In genomic region chr2:28930571-28930970, GRCm38 (mm10) we compare ENCODE assay signal across 25 mouse cellular contexts. TPM values are rescaled to one million over a fixed set of nuclear protein-coding genes. Genes with fewer than 3 reads are reported as not detected.
DNase-seq lines count a peak whose midpoint lies in the region; ATAC-seq and TF ChIP-seq lines count a peak whose summit lies in the region.
"Had no signal": no experiment of that assay in that cellular context is flagged by ENCODE, and none has a peak within 500 bp of the region (broad histone marks: within the 10 kb centered on the region; RNA-seq: fewer than 3 reads in every experiment).

No protein-coding gene starts in this region.

- TF ChIP-seq CTCF in intestine, postnatal 0 days (IDR thresholded peaks at IDR 0.05; ENCODE audit: low read depth), result peak; percentile 32; the same call in 1 of the 2 replicates
- TF ChIP-seq CTCF in lung, embryonic 14.5 days (IDR thresholded peaks at IDR 0.05; ENCODE audit: low read depth), result peak; percentile 53
- TF ChIP-seq CTCF in lung, adult 2 months (IDR thresholded peaks at IDR 0.05; ENCODE audit: insufficient read depth, low read length), result no peak
- peak; percentile 66 for TF ChIP-seq CTCF in E14TG2a.4 (conservative IDR thresholded peaks at IDR 0.05; ENCODE audit: low read length)

- H3K27ac ChIP-seq in intestine, postnatal 0 days (ENCODE audit: low read depth, low read length), result no peak overlapping the region
- no peak overlapping the region for H3K27ac ChIP-seq in intestine, embryonic 15.5 days
- no peak overlapping the region for H3K27ac ChIP-seq in lung, embryonic 14.5 days (ENCODE audit: low read depth)
- H3K27ac ChIP-seq in midbrain, embryonic 15.5 days, result no peak overlapping the region
- H3K27ac ChIP-seq: embryonic facial prominence, embryonic 13.5 days; limb, embryonic 10.5 days; liver, embryonic 15.5 days; neural tube, embryonic 12.5 days had no signal

- no peak overlapping the region for H3K4me3 ChIP-seq in intestine, postnatal 0 days (ENCODE audit: low read depth, low read length)
- no peak overlapping the region for H3K4me3 ChIP-seq in intestine, embryonic 15.5 days (replicated peaks)
- no peak overlapping the region for H3K4me3 ChIP-seq in lung, embryonic 14.5 days (ENCODE audit: low read depth, low read length)
- H3K4me3 ChIP-seq in lung, adult 2 months (replicated peaks; ENCODE audit: extremely low read depth, low read depth, low read length), result no peak overlapping the region
- H3K4me3 ChIP-seq in E14TG2a.4 (replicated peaks; ENCODE audit: low read length), result no peak overlapping the region
- no peak overlapping the region for H3K4me3 ChIP-seq in midbrain, embryonic 15.5 days
- H3K4me3 ChIP-seq: embryonic facial prominence, embryonic 13.5 days; limb, embryonic 10.5 days; liver, embryonic 15.5 days; neural tube, embryonic 12.5 days had no signal

- WGBS in intestine, postnatal 0 days, result 91% methylated on average over 3 of the region's 3 CpGs
- 85% methylated on average over 3 of the region's 3 CpGs for WGBS in intestine, embryonic 15.5 days
- WGBS in lung, embryonic 14.5 days, result 86% methylated on average over 3 of the region's 3 CpGs
- WGBS in lung, adult 2 months, result 85% methylated on average over 3 of the region's 3 CpGs
- WGBS in midbrain, embryonic 15.5 days, result 96% methylated on average over 3 of the region's 3 CpGs

- DNase-seq in lung, embryonic 14.5 days, result no peak
- DNase-seq in lung, adult 2 months, result no peak
- DNase-seq in ZHBTc4 (ENCODE audit: low read depth, low spot score), result peak; percentile 62
- DNase-seq: adrenal gland, adult 8-10 months; cerebellum, adult 9-11 months; heart, postnatal 4 days; kidney, adult 8-10 months; kidney, postnatal 36 days; thymus, adult 18-20 months; thymus, postnatal 4 days had no signal

- H3K36me3 ChIP-seq in intestine, postnatal 0 days (ENCODE audit: control insufficient read depth, insufficient read depth), result no peaks in the 10 kb centered on the region
- H3K36me3 ChIP-seq in intestine, embryonic 15.5 days, result no peaks in the 10 kb centered on the region
- no peaks in the 10 kb centered on the region for H3K36me3 ChIP-seq in lung, embryonic 14.5 days (ENCODE audit: insufficient read depth)
- H3K36me3 ChIP-seq in E14TG2a.4 (ENCODE audit: insufficient read depth, low read length), result no peaks in the 10 kb centered on the region
- H3K36me3 ChIP-seq in midbrain, embryonic 15.5 days (replicated peaks), result no peaks in the 10 kb centered on the region
- H3K36me3 ChIP-seq: embryonic facial prominence, embryonic 13.5 days; limb, embryonic 10.5 days; liver, embryonic 15.5 days; neural tube, embryonic 12.5 days had no signal

- no peaks in the 10 kb centered on the region for H3K9me3 ChIP-seq in intestine, postnatal 0 days (ENCODE audit: control insufficient read depth)
- H3K9me3 ChIP-seq in intestine, embryonic 15.5 days, result no peaks in the 10 kb centered on the region
- H3K9me3 ChIP-seq in lung, embryonic 14.5 days (ENCODE audit: low read depth, low read length), result no peaks in the 10 kb centered on the region
- H3K9me3 ChIP-seq in E14TG2a.4 (ENCODE audit: low read length), result no peaks in the 10 kb centered on the region
- no peaks in the 10 kb centered on the region for H3K9me3 ChIP-seq in midbrain, embryonic 15.5 days
- H3K9me3 ChIP-seq: embryonic facial prominence, embryonic 13.5 days; limb, embryonic 10.5 days; liver, embryonic 15.5 days; neural tube, embryonic 12.5 days had no signal

- H3K9ac ChIP-seq in intestine, postnatal 0 days (ENCODE audit: low read depth, low read length), result no peak overlapping the region
- no peak overlapping the region for H3K9ac ChIP-seq in intestine, embryonic 15.5 days
- H3K9ac ChIP-seq in lung, embryonic 14.5 days, result no peak overlapping the region
- H3K9ac ChIP-seq in midbrain, embryonic 15.5 days, result no peak overlapping the region
- H3K9ac ChIP-seq: embryonic facial prominence, embryonic 13.5 days; liver, embryonic 15.5 days; neural tube, embryonic 12.5 days had no signal

- no peaks in the 10 kb centered on the region for H3K4me1 ChIP-seq in intestine, postnatal 0 days (replicated peaks; ENCODE audit: control insufficient read depth, insufficient read depth, low read length)
- no peaks in the 10 kb centered on the region for H3K4me1 ChIP-seq in intestine, embryonic 15.5 days (replicated peaks)
- H3K4me1 ChIP-seq in lung, embryonic 14.5 days (ENCODE audit: insufficient read depth), result no peaks in the 10 kb centered on the region
- H3K4me1 ChIP-seq in lung, adult 2 months (ENCODE audit: control insufficient read depth, insufficient read depth, low read length), result no peaks in the 10 kb centered on the region
- no peaks in the 10 kb centered on the region for H3K4me1 ChIP-seq in E14TG2a.4 (replicated peaks; ENCODE audit: low read depth, low read length)
- no peaks in the 10 kb centered on the region for H3K4me1 ChIP-seq in midbrain, embryonic 15.5 days
- H3K4me1 ChIP-seq: embryonic facial prominence, embryonic 13.5 days; limb, embryonic 10.5 days; liver, embryonic 15.5 days; neural tube, embryonic 12.5 days had no signal

- H3K27me3 ChIP-seq in intestine, postnatal 0 days (replicated peaks; ENCODE audit: control insufficient read depth, insufficient read depth, low read length), result no peaks in the 10 kb centered on the region
- H3K27me3 ChIP-seq in intestine, embryonic 15.5 days (replicated peaks), result no peaks in the 10 kb centered on the region
- no peaks in the 10 kb centered on the region for H3K27me3 ChIP-seq in lung, embryonic 14.5 days (ENCODE audit: insufficient read depth, low read length)
- no peaks in the 10 kb centered on the region for H3K27me3 ChIP-seq in E14TG2a.4 (ENCODE audit: insufficient read depth, low read length)
- peaks cover 7% of the 10 kb centered on the region; the same call in 1 of the 2 replicates for H3K27me3 ChIP-seq in midbrain, embryonic 15.5 days (replicated peaks)

- no peak for TF ChIP-seq POLR2A in lung, adult 2 months (IDR thresholded peaks at IDR 0.05; ENCODE audit: borderline replicate concordance, extremely low read depth, low read depth, low read length)

- ATAC-seq in intestine, postnatal 0 days, result no peak
- no peak for ATAC-seq in intestine, embryonic 15.5 days
- ATAC-seq in lung, embryonic 14.5 days (ENCODE audit: insufficient read depth), result no peak
- no peak for ATAC-seq in megakaryocyte-erythroid progenitor cell, adult 5-6 weeks (replicated peaks; ENCODE audit: low FRiP score, low TSS enrichment, poor library complexity, severe bottlenecking)
- ATAC-seq in midbrain, embryonic 15.5 days (replicated peaks), result no peak
- ATAC-seq: forebrain, embryonic 16.5 days; hindbrain, embryonic 16.5 days had no signal

- no peak overlapping the region for H3K4me2 ChIP-seq in intestine, postnatal 0 days (replicated peaks; ENCODE audit: low read depth)
- H3K4me2 ChIP-seq in intestine, embryonic 15.5 days (replicated peaks), result no peak overlapping the region
- H3K4me2 ChIP-seq in lung, embryonic 14.5 days, result no peak overlapping the region
- H3K4me2 ChIP-seq in midbrain, embryonic 15.5 days, result no peak overlapping the region
- H3K4me2 ChIP-seq: embryonic facial prominence, embryonic 13.5 days; liver, embryonic 15.5 days; neural tube, embryonic 12.5 days had no signal

RNA-seq across cellular contexts. Expression of gene Barhl1, which starts 14.1 kb away (rescaled TPM):
- not detected in 2 replicates for polyA plus RNA-seq in intestine, postnatal 0 days (2015; fragmentation: Nextera tagmentation; extraction: Ambion mirVana)
- 0.06 TPM in 1 of 2 replicates, not detected in the other for polyA plus RNA-seq in intestine, embryonic 15.5 days (2015; fragmentation: Nextera tagmentation; extraction: Ambion mirVana)
- not detected in 2 replicates for polyA plus RNA-seq in lung, embryonic 14.5 days (2014; fragmentation: Nextera tagmentation; extraction: Ambion mirVana)
- polyA plus RNA-seq in lung, adult 2 months (2012; rRNA removed), result 0.58 and 0.70 TPM in 2 replicates
- 0.27 TPM in 1 of 2 replicates, not detected in the other for total RNA-seq in megakaryocyte-erythroid progenitor cell, adult 5-6 weeks (2014; fragmentation: Nextera tagmentation)
- not detected in 2 replicates for total RNA-seq in megakaryocyte-erythroid progenitor cell, adult 5-6 weeks (2017)
- polyA plus RNA-seq in midbrain, embryonic 15.5 days (2015; fragmentation: Nextera tagmentation; extraction: Ambion mirVana), result 53.5 and 77.8 TPM in 2 replicates
- total RNA-seq: adrenal gland, adult 8-10 months; gastrocnemius, adult 18-20 months; gastrocnemius, postnatal 4 days; heart, postnatal 4 days had no signal
- polyA plus RNA-seq: embryonic facial prominence, embryonic 13.5 days; heart, embryonic 14.5 days; limb, embryonic 10.5 days; liver, embryonic 15.5 days; small intestine, adult 2 months had no signal

Comparison
In these comparisons a context has a peak if more than half of its experiments do, and no peak if none do; other contexts are left out.
1. RNA of gene Barhl1, which starts 14.1 kb away (polyA plus RNA-seq): 53.5 to 77.8 TPM in midbrain, embryonic 15.5 days; 0.58 to 0.70 TPM in lung, adult 2 months, 0.06 TPM in intestine, embryonic 15.5 days, not detected in lung, embryonic 14.5 days and not detected in intestine, postnatal 0 days; every median in the first group is over 10 times any median in the second.